Mouse (Mus musculus) forebrain, embryonic 13.5 days (tissue): ENCODE measurements around the gene Zfp710. TPM values are rescaled to one million over a fixed set of nuclear protein-coding genes. Genes with fewer than 3 reads are reported as not detected.
"Not testable (repeated sequence)": the region's sequence is repeated elsewhere in the genome, so short reads cannot be mapped to it uniquely, and the experiment has no call there.

Source experiments
- ATAC-seq: fragments of 200-750 bp; cut with Nextera tagmentation; 2 replicates; pipeline ENCODE4 v1.8.0; 2017
- H3K27ac ChIP-seq: fragments of 300-500 bp; sonication (generic); 2 replicates; pipeline ENCODE4 v1.5.1; 2015; ENCODE audit warnings: inconsistent platforms, mild to moderate bottlenecking, moderate library complexity
- H3K27me3 ChIP-seq: fragments of 300-500 bp; sonication (generic); 2 replicates; pipeline ENCODE4 v1.6.1; 2015; ENCODE audit warnings: mild to moderate bottlenecking, inconsistent platforms
- H3K36me3 ChIP-seq: fragments of 300-500 bp; sonication (generic); 2 replicates; pipeline ENCODE4 v1.6.1; 2015; ENCODE audit warnings: mild to moderate bottlenecking, inconsistent platforms; ENCODE audit not compliant: poor library complexity, severe bottlenecking
- H3K4me1 ChIP-seq: fragments of 300-500 bp; sonication (generic); 2 replicates; pipeline ENCODE4 v1.6.1; 2015; ENCODE audit warnings: inconsistent platforms
- H3K4me2 ChIP-seq: fragments of 300-500 bp; sonication (generic); 2 replicates; pipeline ENCODE4 v1.6.1; 2015; ENCODE audit warnings: inconsistent platforms, mild to moderate bottlenecking, moderate library complexity
- H3K4me3 ChIP-seq: fragments of 300-500 bp; sonication (generic); 2 replicates; pipeline ENCODE4 v1.5.1; 2015; ENCODE audit warnings: mild to moderate bottlenecking, inconsistent platforms
- H3K9ac ChIP-seq: fragments of 300-500 bp; sonication (generic); 2 replicates; pipeline ENCODE4 v1.6.1; 2015; ENCODE audit warnings: mild to moderate bottlenecking, inconsistent platforms
- H3K9me3 ChIP-seq: fragments of 300-500 bp; sonication (generic); replicated peaks from 2 replicates; pipeline ENCODE4 v1.6.1; 2016; ENCODE audit warnings: inconsistent platforms
- WGBS: fragments of 180-500 bp; shearing (Covaris S2); methylation state at CpG from one replicate; pipeline ENCODE4 v1.1.7; 2015; 5-methylcytosine and 5-hydroxymethylcytosine counted together
- polyA plus RNA-seq: library from polyadenylated mRNA; unstranded; fragments of >200 nt; fragmentation: Nextera tagmentation; extraction: Ambion mirVana; gene quantifications from 2 replicates; pipeline ENCODE4 v1.2.1, GENCODE M21; 2015

Gene Zfp710
- polyA plus RNA-seq, 1 experiment from 2014 or later, result 20.6 TPM

DNA sequence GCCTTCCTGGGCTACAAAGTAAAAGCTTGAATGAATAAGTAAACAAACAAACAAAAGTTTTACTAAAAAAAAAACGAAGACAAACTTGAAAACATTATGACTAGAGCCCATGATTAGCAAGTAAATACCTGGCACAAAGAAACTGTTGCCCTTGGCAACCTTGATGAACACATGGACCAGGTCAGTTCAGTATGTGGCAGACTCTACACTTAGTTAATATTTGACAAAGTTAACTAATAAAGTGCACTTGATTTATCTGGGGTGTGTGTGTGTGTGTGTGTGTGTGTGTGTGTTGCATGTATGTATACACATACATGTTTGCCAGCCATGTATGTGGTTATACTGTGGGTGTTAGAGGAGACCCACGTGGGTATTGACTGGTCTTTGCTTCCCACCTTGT, 25.1 kb downstream of the Zfp710 start:
- peaks cover 49% of the 10 kb centered on the region for H3K4me1 ChIP-seq
- no peak overlapping the region for H3K9ac ChIP-seq
- WGBS, result 62% methylated on average over 2 of the region's 2 CpGs
- no peaks in the 10 kb centered on the region for H3K9me3 ChIP-seq
- no peaks in the 10 kb centered on the region for H3K36me3 ChIP-seq
- H3K4me3 ChIP-seq, result no peak overlapping the region
- no peak overlapping the region for H3K4me2 ChIP-seq
- no peak overlapping the region for H3K27ac ChIP-seq
- no peak for ATAC-seq
- H3K27me3 ChIP-seq, result no peaks in the 10 kb centered on the region

DNA sequence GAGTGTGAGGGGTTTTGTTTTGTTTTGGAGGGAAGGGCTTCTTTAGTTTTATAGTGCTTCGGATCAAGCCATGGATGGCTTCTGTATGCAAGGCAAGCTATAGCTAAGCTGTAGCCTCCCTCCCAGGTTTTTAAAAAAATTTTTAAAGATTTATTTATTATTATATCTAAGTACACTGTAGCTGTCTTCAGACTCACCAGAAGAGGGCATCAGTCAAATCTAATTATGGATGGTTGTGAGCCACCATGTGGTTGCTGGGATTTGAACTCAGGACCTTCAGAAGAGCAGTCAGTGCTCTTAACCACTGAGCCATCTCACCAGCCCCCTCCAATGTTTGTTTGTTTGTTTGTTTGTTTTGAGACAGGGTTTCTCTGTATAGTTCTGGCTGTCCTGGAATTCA, 25.8 kb downstream of the Zfp710 start:
- H3K4me2 ChIP-seq, H3K27me3 ChIP-seq, H3K9me3 ChIP-seq, H3K36me3 ChIP-seq, H3K9ac ChIP-seq, H3K27ac ChIP-seq, ATAC-seq, H3K4me3 ChIP-seq: not testable (repeated sequence)
- H3K4me1 ChIP-seq, result peaks cover 43% of the 10 kb centered on the region
- 90% methylated on average over 1 of the region's 1 CpGs for WGBS

DNA sequence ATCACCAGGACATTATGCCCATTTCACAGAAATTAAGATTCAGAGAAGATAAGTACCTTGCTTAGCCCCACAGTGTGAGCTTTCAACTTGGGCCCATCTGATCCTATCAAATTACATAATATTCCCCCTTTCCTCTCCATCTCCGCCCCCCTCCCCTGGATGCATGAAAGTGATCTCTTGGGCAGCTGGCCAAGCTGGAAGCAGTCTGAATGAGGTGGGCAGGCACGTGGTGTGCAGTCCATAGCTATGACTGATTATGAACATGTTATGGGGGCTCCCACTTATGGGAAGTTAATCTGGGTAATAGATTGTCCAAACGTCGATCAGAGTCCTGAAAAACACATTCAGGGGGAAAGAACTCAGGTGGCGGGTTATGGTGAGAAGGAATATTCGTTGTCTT, 27.2 kb downstream of the Zfp710 start:
- WGBS, result 62% methylated on average over 6 of the region's 6 CpGs
- ATAC-seq, result no peak
- no peak overlapping the region for H3K4me2 ChIP-seq
- no peak overlapping the region for H3K27ac ChIP-seq
- H3K4me3 ChIP-seq, result no peak overlapping the region
- no peaks in the 10 kb centered on the region for H3K9me3 ChIP-seq
- H3K9ac ChIP-seq, result no peak overlapping the region
- H3K36me3 ChIP-seq, result no peaks in the 10 kb centered on the region
- H3K4me1 ChIP-seq, result peaks cover 48% of the 10 kb centered on the region
- H3K27me3 ChIP-seq, result no peaks in the 10 kb centered on the region

DNA sequence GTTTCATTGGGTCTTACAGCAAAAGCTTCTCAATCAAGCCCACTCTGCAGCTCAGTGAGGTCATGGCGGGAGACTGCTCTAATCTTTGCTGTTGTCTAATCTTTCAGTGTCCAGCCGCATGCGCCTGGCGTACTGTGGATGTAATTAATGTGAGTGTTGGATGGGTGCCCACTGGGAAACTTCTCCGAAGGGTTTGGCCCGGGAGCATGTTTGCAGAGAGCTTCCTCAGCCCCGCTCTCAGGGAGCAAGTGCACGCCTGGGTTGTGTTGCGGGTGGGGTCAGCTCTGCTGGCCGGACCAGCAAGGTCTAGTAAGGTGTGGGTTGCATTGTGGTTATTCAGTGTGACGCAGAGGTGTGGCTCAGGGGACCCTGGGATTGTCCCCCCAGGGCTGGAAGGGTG, 27.6 kb downstream of the Zfp710 start:
- Histone ChIP-seq H3K9me3 (no peaks in the 10 kb centered on the region), H3K4me3 (no peak overlapping the region), H3K27ac (no peak overlapping the region), H3K4me2 (no peak overlapping the region), H3K36me3 (no peaks in the 10 kb centered on the region), H3K9ac (no peak overlapping the region), H3K4me1 (peaks cover 49% of the 10 kb centered on the region), H3K27me3 (no peaks in the 10 kb centered on the region)
- 50% methylated on average over 11 of the region's 11 CpGs for WGBS
- no peak; the same call in 1 of the 2 replicates for ATAC-seq

DNA sequence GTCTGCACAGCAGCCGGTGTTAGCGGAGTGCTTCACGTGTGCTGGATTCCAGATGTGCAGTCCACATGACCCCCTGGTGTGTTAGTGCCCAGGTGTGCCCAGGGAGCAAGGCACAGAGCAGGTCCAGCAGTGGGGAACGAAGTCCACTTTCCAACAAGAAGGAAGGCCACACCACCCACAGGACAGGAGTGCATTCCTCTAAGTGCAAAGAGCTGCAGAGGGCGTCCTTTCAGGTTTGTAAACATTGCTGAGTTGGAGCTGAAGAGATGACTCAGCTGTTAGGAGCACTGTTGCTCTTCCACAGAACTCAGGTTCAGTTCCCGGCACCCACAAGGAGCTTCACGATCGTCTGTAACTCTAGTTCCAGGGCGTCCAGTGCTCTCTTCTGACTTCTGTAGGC, 28.5 kb downstream of the Zfp710 start:
- H3K27me3 ChIP-seq, result no peaks in the 10 kb centered on the region
- no peak overlapping the region for H3K4me2 ChIP-seq
- peaks cover 49% of the 10 kb centered on the region for H3K4me1 ChIP-seq
- H3K9ac ChIP-seq, result no peak overlapping the region
- WGBS, result 94% methylated on average over 9 of the region's 9 CpGs
- no peak overlapping the region for H3K4me3 ChIP-seq
- H3K27ac ChIP-seq, result no peak overlapping the region
- no peaks in the 10 kb centered on the region for H3K9me3 ChIP-seq
- no peaks in the 10 kb centered on the region for H3K36me3 ChIP-seq
- no peak for ATAC-seq

DNA sequence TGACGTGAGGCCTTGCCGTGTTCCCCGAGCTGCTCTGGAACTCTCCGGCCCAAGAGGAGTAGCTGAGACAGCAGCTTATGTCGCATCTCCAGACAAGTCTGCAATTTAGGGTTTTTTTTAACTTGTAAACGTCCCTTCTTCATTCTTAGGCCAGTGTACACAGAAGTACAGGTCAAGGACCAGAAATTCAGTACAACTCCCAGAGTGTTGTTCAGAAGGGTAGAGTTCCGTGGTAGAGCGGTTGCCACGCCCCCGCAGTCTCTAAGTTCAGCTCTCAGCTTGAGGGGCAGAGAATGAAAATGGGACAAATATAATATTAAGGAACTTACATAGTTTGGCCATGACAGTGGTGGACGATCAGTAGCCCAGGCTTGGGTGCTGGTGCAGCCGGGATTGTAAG, 31.2 kb downstream of the Zfp710 start:
- Histone ChIP-seq H3K4me1 (peaks cover 52% of the 10 kb centered on the region), H3K4me3 (no peak overlapping the region), H3K4me2 (no peak overlapping the region), H3K36me3 (no peaks in the 10 kb centered on the region), H3K27me3 (no peaks in the 10 kb centered on the region), H3K9ac (no peak overlapping the region), H3K9me3 (no peaks in the 10 kb centered on the region), H3K27ac (no peak overlapping the region)
- 89% methylated on average over 12 of the region's 12 CpGs for WGBS
- no peak for ATAC-seq

DNA sequence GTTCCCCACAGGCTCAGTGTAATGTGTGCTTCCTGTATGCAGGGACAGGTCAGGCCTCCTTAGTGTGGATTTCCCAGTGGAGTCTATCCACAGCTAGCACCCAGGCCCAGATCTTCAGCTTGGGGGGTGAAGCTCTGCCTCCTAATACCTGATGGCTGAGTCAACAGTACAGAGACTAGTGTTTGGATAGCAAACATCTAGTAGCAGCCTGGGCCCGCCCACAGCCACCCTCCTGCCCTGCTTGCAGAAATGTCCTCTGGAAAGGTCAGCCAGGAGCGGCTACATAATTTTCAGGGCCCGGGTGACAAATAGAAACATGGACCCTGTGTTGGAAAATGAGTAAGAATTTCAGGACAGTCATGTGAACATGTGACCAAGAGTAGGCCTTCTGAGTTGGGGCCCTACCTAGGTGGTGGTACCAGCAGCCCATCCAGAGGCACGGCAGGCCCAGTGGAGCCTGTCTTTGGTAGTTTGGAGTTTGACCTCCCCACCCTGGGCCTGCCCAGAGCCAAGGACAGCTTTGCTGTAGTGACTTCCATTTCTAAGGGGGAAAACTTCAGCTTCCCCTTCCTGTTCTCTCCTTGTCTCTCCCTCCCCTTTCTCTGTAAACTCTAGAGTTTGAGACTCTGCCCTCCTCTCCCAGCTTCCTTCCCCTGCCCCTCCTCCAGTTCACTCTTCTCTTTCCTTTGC, 32.5 kb downstream of the Zfp710 start:
- peaks cover 46% of the 10 kb centered on the region for H3K4me1 ChIP-seq
- H3K27ac ChIP-seq, result peak overlapping the region; percentile 73
- no peaks in the 10 kb centered on the region for H3K9me3 ChIP-seq
- no peak overlapping the region for H3K4me3 ChIP-seq
- ATAC-seq, result no peak
- 82% methylated on average over 4 of the region's 4 CpGs for WGBS
- 0 out of 2 replicates have a peak overlapping the region, but pooled peaks have one; percentile 17 for H3K9ac ChIP-seq
- H3K4me2 ChIP-seq, result peak overlapping the region; percentile 21; the same call in 1 of the 2 replicates
- no peaks in the 10 kb centered on the region for H3K36me3 ChIP-seq
- H3K27me3 ChIP-seq, result no peaks in the 10 kb centered on the region

DNA sequence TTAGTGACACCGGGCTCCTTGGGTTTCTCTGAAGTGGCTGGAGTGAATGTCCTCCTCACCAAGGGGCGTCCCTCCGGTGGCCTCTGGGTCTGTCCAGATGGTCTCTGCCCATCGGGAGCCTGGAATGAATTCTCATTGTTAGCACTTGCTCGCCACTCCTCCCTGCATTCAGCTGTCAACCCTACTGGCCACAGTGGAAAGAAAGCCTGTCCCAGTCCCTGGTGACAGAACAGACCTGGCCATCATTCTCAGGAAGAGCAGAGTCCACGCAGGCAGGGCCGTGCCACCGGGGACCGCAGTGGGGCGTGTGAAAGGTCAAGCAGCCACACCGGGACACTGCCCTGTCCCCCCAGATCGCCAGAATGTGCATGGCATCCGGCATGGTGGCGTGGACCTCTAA, 33.2 kb downstream of the Zfp710 start:
- 25% methylated on average over 14 of the region's 14 CpGs for WGBS
- no peak for ATAC-seq
- peak overlapping the region; percentile 21 for H3K4me2 ChIP-seq
- H3K4me3 ChIP-seq, result no peak overlapping the region
- no peaks in the 10 kb centered on the region for H3K9me3 ChIP-seq
- H3K27ac ChIP-seq, result peak overlapping the region; percentile 73
- H3K4me1 ChIP-seq, result peaks cover 47% of the 10 kb centered on the region
- H3K36me3 ChIP-seq, result no peaks in the 10 kb centered on the region
- no peaks in the 10 kb centered on the region for H3K27me3 ChIP-seq
- H3K9ac ChIP-seq, result 0 out of 2 replicates have a peak overlapping the region, but pooled peaks have one; percentile 17

DNA sequence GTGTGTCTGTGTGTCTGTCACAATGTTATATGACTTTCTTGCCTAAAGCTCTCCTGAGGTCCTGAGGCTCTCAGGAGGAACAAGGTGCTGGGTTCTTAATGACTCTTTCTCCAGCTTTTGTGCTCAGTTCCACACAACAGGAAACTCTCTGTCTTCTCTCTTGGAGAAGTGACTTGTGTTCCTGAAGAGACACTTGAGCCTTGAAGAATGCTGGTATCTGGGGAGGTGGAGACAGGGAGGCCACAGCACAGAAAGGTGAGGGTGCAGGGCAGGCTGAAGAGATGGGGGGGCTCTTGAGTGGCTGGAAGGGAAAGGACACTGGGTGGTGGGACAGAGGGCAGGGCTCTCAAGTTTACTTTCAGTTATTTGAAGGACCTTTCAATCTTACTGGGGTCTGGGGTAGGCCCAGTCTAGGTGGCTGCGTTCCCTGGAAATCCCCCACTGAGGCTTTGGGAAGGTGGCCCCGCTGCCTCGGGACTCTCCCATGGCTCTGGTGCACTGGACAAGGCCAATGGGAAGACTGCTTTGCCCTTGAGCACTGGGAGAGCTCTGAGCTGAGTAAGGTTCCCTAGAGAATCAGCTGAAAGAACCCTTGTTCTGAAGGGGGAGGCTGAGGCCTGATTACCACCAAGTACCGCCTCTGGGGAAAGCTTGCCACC, 33.9 kb downstream of the Zfp710 start:
- Histone ChIP-seq H3K4me1 (peaks cover 55% of the 10 kb centered on the region), H3K36me3 (no peaks in the 10 kb centered on the region), H3K4me2 (no peak overlapping the region), H3K9me3 (no peaks in the 10 kb centered on the region), H3K27me3 (no peaks in the 10 kb centered on the region), H3K27ac (peak overlapping the region; percentile 11; the same call in 1 of the 2 replicates), H3K9ac (no peak overlapping the region), H3K4me3 (no peak overlapping the region)
- 82% methylated on average over 4 of the region's 4 CpGs for WGBS
- ATAC-seq, result no peak

DNA sequence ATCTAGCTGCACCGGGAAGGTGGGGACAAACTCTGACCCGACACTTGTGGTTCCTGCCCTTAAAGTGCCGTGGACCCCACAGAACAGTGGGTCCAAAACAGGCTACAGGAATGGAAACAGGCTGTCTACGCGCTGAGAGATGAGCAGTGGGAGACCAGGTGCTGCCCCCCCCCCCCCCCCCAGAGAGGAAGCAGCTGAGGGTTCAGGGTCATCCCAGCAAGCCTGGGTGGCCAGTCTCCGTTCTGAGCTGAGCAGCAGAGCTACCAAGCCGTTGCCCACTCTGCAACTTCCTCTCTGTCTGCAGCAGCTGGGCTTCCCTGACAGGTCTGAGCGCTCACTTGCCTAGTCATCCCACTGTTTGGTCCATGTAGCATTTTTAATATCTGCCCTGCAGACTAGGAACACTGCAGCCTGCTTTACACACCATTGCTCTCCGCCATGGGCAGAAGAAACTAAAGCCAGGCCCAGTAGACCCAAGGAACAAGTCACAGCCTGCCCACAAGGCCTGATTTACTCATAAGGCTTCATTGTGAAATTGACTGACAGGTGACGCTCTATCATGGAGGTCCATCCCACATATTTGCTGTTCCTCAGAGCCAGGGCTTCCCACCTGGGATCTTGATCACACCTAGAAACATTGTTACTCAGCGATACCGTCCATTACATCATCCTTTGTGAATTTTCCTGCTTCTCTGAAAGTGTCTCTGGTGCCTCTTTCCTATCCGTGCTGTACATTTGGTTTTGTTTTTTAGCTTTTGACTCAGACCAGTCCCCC, 34.6 kb downstream of the Zfp710 start:
- Histone ChIP-seq H3K9me3 (no peaks in the 10 kb centered on the region), H3K9ac (no peak overlapping the region), H3K4me3 (no peak overlapping the region), H3K36me3 (no peaks in the 10 kb centered on the region), H3K4me1 (peaks cover 62% of the 10 kb centered on the region), H3K4me2 (no peak overlapping the region), H3K27me3 (no peaks in the 10 kb centered on the region), H3K27ac (peak overlapping the region; percentile 11; the same call in 1 of the 2 replicates)
- 81% methylated on average over 13 of the region's 13 CpGs for WGBS
- no peak for ATAC-seq

DNA sequence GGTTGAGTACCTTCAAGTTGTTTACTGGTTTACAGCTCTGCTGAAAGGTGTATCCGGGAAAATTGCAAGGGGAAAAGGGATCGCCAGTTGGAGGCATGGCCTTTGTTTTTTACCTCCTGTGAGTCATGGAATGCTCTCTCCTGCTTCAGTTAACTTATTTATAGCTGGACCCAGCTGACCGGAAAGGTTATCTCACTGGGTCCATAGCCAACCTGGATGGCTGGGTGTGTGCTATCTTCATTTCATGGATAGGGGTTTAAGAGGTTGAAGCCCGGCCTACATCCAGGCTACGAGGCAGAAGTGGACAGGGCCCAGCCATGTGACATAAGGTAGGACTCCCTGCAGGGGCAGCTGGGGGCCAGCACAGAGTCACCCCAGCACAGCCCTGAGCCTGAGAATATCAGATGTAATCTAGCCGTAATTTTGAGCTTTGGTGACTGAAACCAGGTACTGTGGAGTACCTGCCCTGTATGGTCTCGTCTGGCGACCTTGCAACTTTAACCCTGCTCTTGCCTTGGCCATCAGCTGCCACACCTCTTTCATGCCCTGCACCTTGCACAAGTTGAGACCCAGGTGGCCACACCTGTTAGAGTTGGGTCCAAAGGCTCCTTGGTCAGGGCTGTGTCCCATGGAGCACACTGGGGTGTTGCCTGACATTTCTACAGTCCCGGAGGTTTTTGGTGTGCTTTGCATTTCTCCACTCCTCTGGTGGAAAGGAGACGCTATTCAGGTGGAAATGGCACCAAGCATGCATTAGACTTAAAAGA, 35.6 kb downstream of the Zfp710 start:
- ATAC-seq, result no peak

More for the DNA sequence above, 35.6 kb downstream of the Zfp710 start:
- Histone ChIP-seq H3K27ac (no peak overlapping the region), H3K9me3 (no peaks in the 10 kb centered on the region), H3K9ac (no peak overlapping the region), H3K4me3 (no peak overlapping the region), H3K4me2 (no peak overlapping the region), H3K4me1 (peaks cover 66% of the 10 kb centered on the region), H3K27me3 (no peaks in the 10 kb centered on the region), H3K36me3 (no peaks in the 10 kb centered on the region)
- WGBS, result 84% methylated on average over 10 of the region's 10 CpGs
